Mouse (Mus musculus): ENCODE measurements around the gene Coq6. TPM values are rescaled to one million over a fixed set of nuclear protein-coding genes. Genes with fewer than 3 reads are reported as not detected.
"Not testable (repeated sequence)": the region's sequence is repeated elsewhere in the genome, so short reads cannot be mapped to it uniquely, and the experiment has no call there.

Gene Coq6
- polyA plus RNA-seq (2015; fragmentation: Nextera tagmentation; extraction: Ambion mirVana), result 43.6 and 47.8 TPM in 2 replicates

GRCm38 (mm10) chr12:84361555-84362489, at the start of gene Coq6, which contains the start of gene Fam161b:
Coq6 (plus strand) TSS chr12:84361657.
Fam161b (minus strand) TSS chr12:84361833.
- peak within 1 kb of the TSS; percentile 96 for H3K9ac ChIP-seq (ENCODE audit: low read length)
- H3K4me3 ChIP-seq (replicated peaks; ENCODE audit: low read length), result peak within 1 kb of the TSS; percentile 100
- ATAC-seq (ENCODE audit: insufficient read depth, low FRiP score), result peak; percentile 100
- WGBS, result under 1% methylated on average over 51 of the region's 51 CpGs
- peak within 1 kb of the TSS; percentile 78 for H3K4me2 ChIP-seq (ENCODE audit: low read depth, low read length)
- H3K27ac ChIP-seq (ENCODE audit: low read length), result peak within 1 kb of the TSS; percentile 57
- H3K4me1 ChIP-seq (ENCODE audit: control insufficient read depth, insufficient read depth, low read length), result peaks cover 10% of the 10 kb centered on the region
- H3K27me3 ChIP-seq (ENCODE audit: control insufficient read depth, insufficient read depth, low read length), result no peaks in the 10 kb centered on the region
- H3K9me3 ChIP-seq (replicated peaks; ENCODE audit: control insufficient read depth, low read length), result no peaks in the 10 kb centered on the region
- H3K36me3 ChIP-seq (ENCODE audit: control insufficient read depth, insufficient read depth, low read length), result peaks cover under 1% of the 10 kb centered on the region; the same call in 1 of the 2 replicates

GRCm38 (mm10) chr12:84316006-84316405, 45.5 kb upstream of the Coq6 start:
- peak overlapping the region; percentile 82 for H3K4me3 ChIP-seq (replicated peaks; ENCODE audit: low read length)
- H3K9me3 ChIP-seq (replicated peaks; ENCODE audit: control insufficient read depth, low read length), result no peaks in the 10 kb centered on the region
- H3K36me3 ChIP-seq (ENCODE audit: control insufficient read depth, insufficient read depth, low read length), result no peaks in the 10 kb centered on the region
- peaks cover 5% of the 10 kb centered on the region for H3K4me1 ChIP-seq (ENCODE audit: control insufficient read depth, insufficient read depth, low read length)
- ATAC-seq (ENCODE audit: insufficient read depth, low FRiP score), result no peak
- H3K27me3 ChIP-seq (ENCODE audit: control insufficient read depth, insufficient read depth, low read length), result no peaks in the 10 kb centered on the region
- 32% methylated on average over 7 of the region's 7 CpGs for WGBS
- H3K9ac ChIP-seq (ENCODE audit: low read length), result peak overlapping the region; percentile 98
- H3K4me2 ChIP-seq (ENCODE audit: low read depth, low read length), result peak overlapping the region; percentile 76
- H3K27ac ChIP-seq (ENCODE audit: low read length), result peak overlapping the region; percentile 96

GRCm38 (mm10) chr12:84316721-84317621, 44.5 kb upstream of the Coq6 start, which contains the start of gene Zfp410:
Zfp410 (plus strand) TSS chr12:84316852.
- H3K4me1 ChIP-seq (ENCODE audit: control insufficient read depth, insufficient read depth, low read length), result peaks cover 5% of the 10 kb centered on the region
- no peaks in the 10 kb centered on the region for H3K27me3 ChIP-seq (ENCODE audit: control insufficient read depth, insufficient read depth, low read length)
- H3K4me3 ChIP-seq (replicated peaks; ENCODE audit: low read length), result peak within 1 kb of the TSS; percentile 82
- peak within 1 kb of the TSS; percentile 96 for H3K27ac ChIP-seq (ENCODE audit: low read length)
- H3K36me3 ChIP-seq (ENCODE audit: control insufficient read depth, insufficient read depth, low read length), result no peaks in the 10 kb centered on the region
- peak within 1 kb of the TSS; percentile 76 for H3K4me2 ChIP-seq (ENCODE audit: low read depth, low read length)
- no peaks in the 10 kb centered on the region for H3K9me3 ChIP-seq (replicated peaks; ENCODE audit: control insufficient read depth, low read length)
- ATAC-seq (ENCODE audit: insufficient read depth, low FRiP score), result peak; percentile 94
- peak within 1 kb of the TSS; percentile 98 for H3K9ac ChIP-seq (ENCODE audit: low read length)
- WGBS, result under 1% methylated on average over 77 of the region's 77 CpGs

- no peaks in the 10 kb centered on the region for H3K4me1 ChIP-seq (ENCODE audit: control insufficient read depth, insufficient read depth, low read length)
- ATAC-seq (ENCODE audit: insufficient read depth, low FRiP score), result peak; percentile 75
- H3K9ac ChIP-seq (ENCODE audit: low read length), result no peak overlapping the region
- no peaks in the 10 kb centered on the region for H3K27me3 ChIP-seq (ENCODE audit: control insufficient read depth, insufficient read depth, low read length)
- H3K4me2 ChIP-seq (ENCODE audit: low read depth, low read length), result no peak overlapping the region
- no peaks in the 10 kb centered on the region for H3K9me3 ChIP-seq (replicated peaks; ENCODE audit: control insufficient read depth, low read length)
- no peak overlapping the region; the same call in 1 of the 2 replicates for H3K27ac ChIP-seq (ENCODE audit: low read length)
- WGBS, result 56% methylated on average over 4 of the region's 4 CpGs
- no peaks in the 10 kb centered on the region; the same call in 1 of the 2 replicates for H3K36me3 ChIP-seq (ENCODE audit: control insufficient read depth, insufficient read depth, low read length)
- no peak overlapping the region for H3K4me3 ChIP-seq (replicated peaks; ENCODE audit: low read length)
Observed at GRCm38 (mm10) chr12:84327111-84327512, 34.3 kb upstream of the Coq6 start.

GRCm38 (mm10) chr12:84336963-84337625, 24.4 kb upstream of the Coq6 start:
- Histone ChIP-seq H3K4me1 (ENCODE audit: control insufficient read depth, insufficient read depth, low read length) (no peaks in the 10 kb centered on the region), H3K27ac (ENCODE audit: low read length) (no peak overlapping the region), H3K36me3 (ENCODE audit: control insufficient read depth, insufficient read depth, low read length) (peaks cover 28% of the 10 kb centered on the region), H3K27me3 (ENCODE audit: control insufficient read depth, insufficient read depth, low read length) (no peaks in the 10 kb centered on the region), H3K4me3 (replicated peaks; ENCODE audit: low read length) (no peak overlapping the region), H3K9me3 (replicated peaks; ENCODE audit: control insufficient read depth, low read length) (no peaks in the 10 kb centered on the region), H3K9ac (ENCODE audit: low read length) (no peak overlapping the region), H3K4me2 (ENCODE audit: low read depth, low read length) (no peak overlapping the region)
- 87% methylated on average over 11 of the region's 11 CpGs for WGBS
- ATAC-seq (ENCODE audit: insufficient read depth, low FRiP score), result no peak

GRCm38 (mm10) chr12:84347192-84347591, 14.3 kb upstream of the Coq6 start:
- H3K9me3 ChIP-seq (replicated peaks; ENCODE audit: control insufficient read depth, low read length), result no peaks in the 10 kb centered on the region
- H3K4me2 ChIP-seq (ENCODE audit: low read depth, low read length), result no peak overlapping the region
- no peaks in the 10 kb centered on the region for H3K4me1 ChIP-seq (ENCODE audit: control insufficient read depth, insufficient read depth, low read length)
- ATAC-seq (ENCODE audit: insufficient read depth, low FRiP score), result peak; percentile 60; the same call in 1 of the 2 replicates
- H3K4me3 ChIP-seq (replicated peaks; ENCODE audit: low read length), result no peak overlapping the region
- H3K27ac ChIP-seq (ENCODE audit: low read length), result no peak overlapping the region
- H3K36me3 ChIP-seq (ENCODE audit: control insufficient read depth, insufficient read depth, low read length), result 0 out of 2 replicates have a peak, but pooled peaks cover 2% of the 10 kb centered on the region
- 41% methylated on average over 2 of the region's 2 CpGs for WGBS
- no peaks in the 10 kb centered on the region for H3K27me3 ChIP-seq (ENCODE audit: control insufficient read depth, insufficient read depth, low read length)
- no peak overlapping the region for H3K9ac ChIP-seq (ENCODE audit: low read length)

- H3K27me3 ChIP-seq (ENCODE audit: control insufficient read depth, insufficient read depth, low read length); H3K4me2 ChIP-seq (ENCODE audit: low read depth, low read length); ATAC-seq (ENCODE audit: insufficient read depth, low FRiP score); H3K9me3 ChIP-seq (replicated peaks; ENCODE audit: control insufficient read depth, low read length); H3K36me3 ChIP-seq (ENCODE audit: control insufficient read depth, insufficient read depth, low read length); H3K4me3 ChIP-seq (replicated peaks; ENCODE audit: low read length); H3K27ac ChIP-seq (ENCODE audit: low read length); H3K9ac ChIP-seq (ENCODE audit: low read length); H3K4me1 ChIP-seq (ENCODE audit: control insufficient read depth, insufficient read depth, low read length): not testable (repeated sequence)
- WGBS, result 74% methylated on average over 2 of the region's 2 CpGs
Observed at GRCm38 (mm10) chr12:84358699-84359098, 2.8 kb upstream of the Coq6 start.

- H3K9me3 ChIP-seq (replicated peaks; ENCODE audit: control insufficient read depth, low read length), result no peaks in the 10 kb centered on the region
- 26% methylated on average over 2 of the region's 2 CpGs for WGBS
- H3K27ac ChIP-seq (ENCODE audit: low read length), result no peak overlapping the region
- peaks cover 10% of the 10 kb centered on the region for H3K4me1 ChIP-seq (ENCODE audit: control insufficient read depth, insufficient read depth, low read length)
- peak overlapping the region; percentile 78 for H3K4me2 ChIP-seq (ENCODE audit: low read depth, low read length)
- no peak overlapping the region for H3K9ac ChIP-seq (ENCODE audit: low read length)
- peaks cover 5% of the 10 kb centered on the region; the same call in 1 of the 2 replicates for H3K36me3 ChIP-seq (ENCODE audit: control insufficient read depth, insufficient read depth, low read length)
- no peaks in the 10 kb centered on the region for H3K27me3 ChIP-seq (ENCODE audit: control insufficient read depth, insufficient read depth, low read length)
- H3K4me3 ChIP-seq (replicated peaks; ENCODE audit: low read length), result peak overlapping the region; percentile 100
- ATAC-seq (ENCODE audit: insufficient read depth, low FRiP score), result no peak
Observed at GRCm38 (mm10) chr12:84362872-84363271, 1.4 kb downstream of the Coq6 start.
